Mouse (Mus musculus): ENCODE results near the gene Pigc.

DNA sequence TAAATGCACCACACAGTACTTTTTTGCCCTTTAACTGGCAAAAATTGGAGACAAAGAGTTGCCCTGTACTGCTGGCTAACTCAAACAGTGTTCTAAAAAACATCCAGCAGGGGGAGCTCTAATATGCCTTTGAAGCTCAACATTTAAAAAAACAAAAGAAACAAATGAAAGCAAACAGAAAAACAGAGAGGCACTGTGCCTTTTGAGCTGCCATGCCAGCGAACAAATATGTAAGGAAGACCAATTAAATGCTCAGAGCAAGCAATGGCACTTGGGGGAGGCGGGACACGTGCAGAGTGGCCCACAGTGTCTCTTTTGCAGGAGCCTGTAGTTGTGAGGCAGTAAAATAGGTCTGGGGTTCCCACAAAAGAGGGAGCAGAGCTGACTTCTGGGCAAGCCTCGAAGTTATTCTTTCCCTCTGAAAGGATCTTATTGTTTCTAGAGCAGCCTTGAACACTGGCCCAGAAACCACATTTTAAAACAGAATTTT lies 30.9 kb downstream of the Pigc start:
- TF ChIP-seq CTCF (IDR thresholded peaks at IDR 0.05; ENCODE audit: insufficient read depth, low read length) (no peak), POLR2A (IDR thresholded peaks at IDR 0.05; ENCODE audit: borderline replicate concordance, extremely low read depth, low read depth, low read length) (no peak)

All from lung, adult 2 months (tissue).